Mouse (Mus musculus) lung, postnatal 0 days (tissue): ENCODE results near the gene Phgr1.

Experiments
- CTCF ChIP-seq: IDR thresholded peaks from 2 replicates; pipeline ENCODE4 v1.5.1; 2016; ENCODE audit warnings: antibody characterized with exemption, mild to moderate bottlenecking
- EP300 ChIP-seq: IDR thresholded peaks from 2 replicates; pipeline ENCODE4 v1.6.1; 2016; ENCODE audit warnings: antibody characterized with exemption, mild to moderate bottlenecking, control low read depth

- TF ChIP-seq EP300: no peak
- TF ChIP-seq CTCF: no peak
These were observed 11.1 kb downstream of the Phgr1 start for GRCm38 (mm10) chr2:118783663-118784062.
